Mouse (Mus musculus) large intestine, adult 2 months (tissue): Measurements from ENCODE around the gene Dock1. TPM values are rescaled to one million over a fixed set of nuclear protein-coding genes. Genes with fewer than 3 reads are reported as not detected.

Experiments
- DNase-seq: peaks from one replicate; pipeline ENCODE4 v3.0.0-alpha.2; 2012; ENCODE audit warnings: low read depth, low spot score
- WGBS: fragments of 180-500 bp; shearing (Covaris S2); methylation state at CpG from one replicate; pipeline ENCODE4 v1.1.7; 2018; 5-methylcytosine and 5-hydroxymethylcytosine counted together
- polyA plus RNA-seq: library from polyadenylated mRNA; depleted of rRNA; stranded (reverse); fragments of >200 nt; gene quantifications from 2 replicates; pipeline ENCODE4 v1.2.3, GENCODE M21; 2012; rRNA removed

Gene Dock1
- polyA plus RNA-seq = 8.8 and 9.2 TPM in 2 replicates

DNA sequence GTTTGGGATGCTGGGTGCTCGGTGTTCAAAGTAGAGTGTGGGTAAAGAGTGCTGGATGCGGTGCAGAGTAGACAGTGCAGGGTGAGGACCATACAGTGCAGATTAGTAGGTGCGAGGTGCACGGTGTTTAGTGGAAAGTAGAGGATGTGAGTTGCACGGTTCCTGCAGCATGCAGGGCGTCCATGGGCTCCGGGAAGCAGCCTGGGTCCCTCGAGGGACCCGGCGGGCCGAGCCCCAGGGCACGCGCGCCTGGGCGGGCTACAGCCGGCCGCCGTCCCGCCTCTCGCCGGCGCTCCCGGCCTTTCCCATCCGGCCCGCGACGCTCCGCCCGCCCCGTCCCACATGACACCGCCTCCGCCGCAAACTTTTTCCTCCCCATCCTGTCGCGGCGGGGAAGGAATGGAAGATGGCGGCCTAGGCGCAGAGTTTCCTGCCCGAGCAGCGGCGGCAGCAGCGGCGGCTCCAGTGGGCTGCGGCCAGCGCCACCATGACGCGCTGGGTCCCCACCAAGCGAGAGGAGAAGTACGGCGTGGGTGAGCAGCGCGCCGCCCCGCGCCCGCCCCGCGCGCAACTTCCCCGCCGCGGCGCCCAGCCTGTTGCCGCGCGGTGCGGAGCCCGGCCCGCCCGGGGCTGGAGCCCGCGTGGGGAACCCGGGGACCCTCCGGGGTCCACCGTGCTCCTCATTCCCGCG, at the start of gene Dock1:
TSS of gene Dock1 (plus strand) at position 343 of the 691 bp plus-strand sequence.
- no peak for DNase-seq
- 2% methylated on average over 76 of the region's 77 CpGs for WGBS

DNA sequence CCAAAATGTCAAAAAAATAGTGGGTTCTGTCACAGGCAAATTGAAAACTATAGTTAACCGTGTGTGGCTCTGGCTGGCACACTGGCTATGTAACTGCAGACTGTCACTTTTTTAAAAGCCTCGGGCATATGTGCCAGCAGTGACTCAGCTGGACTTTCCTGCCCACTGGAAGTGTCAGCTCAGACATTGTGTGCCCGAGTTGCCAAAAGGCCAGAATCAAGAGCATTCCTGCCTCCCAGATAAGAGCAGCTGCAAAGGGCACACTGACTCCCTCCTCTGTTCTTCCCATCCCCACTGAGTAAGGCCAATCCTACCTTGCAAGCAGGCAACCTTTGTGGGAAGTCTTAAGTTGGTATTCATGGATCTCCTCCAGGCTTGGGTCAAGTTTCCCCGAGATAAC, 42.5 kb upstream of the Dock1 start:
- DNase-seq = no peak
- WGBS = 78% methylated on average over 4 of the region's 4 CpGs

- no peak for DNase-seq
- WGBS = 68% methylated on average over 8 of the region's 8 CpGs
These were observed 20.1 kb upstream of the Dock1 start for GRCm38 (mm10) chr7:134650246-134650830.

GRCm38 (mm10) chr7:134651071-134651470, 19.4 kb upstream of the Dock1 start:
- 53% methylated on average over 3 of the region's 3 CpGs for WGBS
- no peak for DNase-seq

- WGBS = 8% methylated on average over 2 of the region's 2 CpGs
- DNase-seq = no peak
These were observed 7.2 kb upstream of the Dock1 start for GRCm38 (mm10) chr7:134663241-134663640.

GRCm38 (mm10) chr7:134665642-134666282, 4.7 kb upstream of the Dock1 start:
- WGBS = 33% methylated on average over 5 of the region's 5 CpGs
- DNase-seq = no peak

- DNase-seq = no peak
- WGBS = 89% methylated on average over 4 of the region's 4 CpGs
These were observed 3.2 kb upstream of the Dock1 start for GRCm38 (mm10) chr7:134667271-134667702.

DNA sequence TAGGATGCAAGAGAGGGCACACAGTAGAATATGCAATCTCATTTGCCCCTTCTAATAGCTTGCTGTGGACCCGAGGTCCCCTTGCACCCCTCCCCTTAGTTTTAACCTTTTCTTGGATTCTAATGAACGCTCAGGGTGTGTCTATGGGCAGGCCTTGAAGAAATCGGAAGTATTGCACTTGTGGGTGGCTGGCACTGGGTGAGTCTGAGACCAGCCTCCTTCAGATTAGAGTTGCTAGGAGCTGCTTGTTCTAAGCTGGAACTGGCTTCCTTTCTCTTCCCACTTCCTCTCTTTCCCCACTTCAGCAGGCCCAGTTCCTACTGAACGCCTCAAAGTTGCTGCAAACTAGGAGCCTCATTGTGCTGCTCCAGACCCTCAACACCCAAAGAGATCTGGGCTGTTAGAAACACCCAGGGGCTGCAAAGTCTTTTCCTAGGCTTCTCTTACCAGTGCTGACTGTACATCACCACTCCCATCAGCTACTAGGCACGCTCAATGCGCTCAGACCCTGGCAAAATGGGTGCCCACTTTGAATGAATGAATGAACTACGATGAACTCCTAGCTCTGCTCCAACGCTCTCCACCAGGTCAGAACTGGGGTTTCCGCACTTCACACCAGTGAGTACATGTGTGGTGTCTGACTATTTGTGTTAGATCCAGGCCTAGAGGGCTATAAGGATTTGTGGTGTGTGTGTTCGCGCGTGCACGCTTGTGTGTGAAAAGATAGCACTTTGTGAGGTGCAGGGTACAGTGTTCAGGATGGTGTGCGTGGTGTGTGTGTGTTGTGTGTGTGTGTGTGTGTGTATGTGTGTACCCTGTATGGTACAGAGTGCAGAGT, 761 bp upstream of the Dock1 start:
- DNase-seq = no peak
- 82% methylated on average over 14 of the region's 14 CpGs for WGBS

DNA sequence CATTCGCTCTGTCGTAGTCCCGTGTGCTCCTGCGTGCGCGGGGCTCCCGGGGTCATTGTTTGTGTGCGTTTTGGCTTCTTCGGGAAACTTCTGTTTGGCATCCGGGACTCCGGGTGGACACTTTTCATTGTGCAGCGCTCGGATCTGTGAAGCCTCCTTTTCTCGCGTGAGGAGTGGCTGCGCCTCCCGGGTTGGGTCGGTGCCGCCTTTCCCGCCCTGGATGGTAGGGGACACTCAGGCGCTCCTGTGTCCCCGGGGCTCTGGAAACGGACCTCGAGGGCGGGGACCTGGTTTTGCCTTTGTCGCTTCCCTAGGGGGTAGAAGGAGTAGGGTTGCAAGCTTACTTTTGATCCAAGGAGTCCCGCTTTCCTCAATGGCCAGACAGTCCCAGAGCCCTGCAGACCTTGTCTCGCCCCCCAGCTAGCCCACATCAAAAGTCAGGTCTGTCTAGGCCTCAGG, 578 bp downstream of the Dock1 start:
- WGBS = 3% methylated on average over 28 of the region's 28 CpGs
- no peak for DNase-seq

- 12% methylated on average over 7 of the region's 7 CpGs for WGBS
- no peak for DNase-seq
These were observed 1.0 kb downstream of the Dock1 start for GRCm38 (mm10) chr7:134671467-134671901.

GRCm38 (mm10) chr7:134673135-134673534, 2.7 kb downstream of the Dock1 start:
- DNase-seq = no peak
- WGBS = 69% methylated on average over 5 of the region's 5 CpGs

DNA sequence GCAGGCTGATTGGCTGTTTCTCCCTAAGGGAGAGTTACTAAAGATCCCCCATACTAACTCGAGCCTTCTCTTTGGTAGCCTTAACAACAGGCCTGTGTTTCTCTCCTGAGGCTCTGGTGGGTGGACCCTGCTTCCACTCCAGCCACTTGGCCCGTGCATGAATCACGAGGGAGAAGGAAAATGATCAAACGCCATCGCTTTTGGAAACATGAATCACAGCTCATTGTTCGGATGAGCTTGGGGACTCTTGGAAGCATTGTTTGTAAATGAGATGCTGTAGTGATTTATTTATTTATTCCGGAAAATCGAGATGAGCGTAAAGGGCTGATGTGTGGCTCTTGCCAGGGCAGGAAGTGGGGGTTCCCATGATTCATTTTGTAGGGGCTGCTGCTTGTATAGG, 3.5 kb downstream of the Dock1 start:
- WGBS = 76% methylated on average over 9 of the region's 9 CpGs
- DNase-seq = no peak

- 51% methylated on average over 4 of the region's 4 CpGs for WGBS
- no peak for DNase-seq
These were observed 7.4 kb downstream of the Dock1 start for GRCm38 (mm10) chr7:134677852-134678251.

GRCm38 (mm10) chr7:134679314-134680158, 9.1 kb downstream of the Dock1 start:
- WGBS = 31% methylated on average over 13 of the region's 13 CpGs
- DNase-seq = no peak

GRCm38 (mm10) chr7:134680161-134680560, 9.7 kb downstream of the Dock1 start:
- no peak for DNase-seq
- WGBS = 34% methylated on average over 2 of the region's 2 CpGs

GRCm38 (mm10) chr7:134681729-134682527, 11.5 kb downstream of the Dock1 start:
- no peak for DNase-seq
- 81% methylated on average over 12 of the region's 12 CpGs for WGBS

DNA sequence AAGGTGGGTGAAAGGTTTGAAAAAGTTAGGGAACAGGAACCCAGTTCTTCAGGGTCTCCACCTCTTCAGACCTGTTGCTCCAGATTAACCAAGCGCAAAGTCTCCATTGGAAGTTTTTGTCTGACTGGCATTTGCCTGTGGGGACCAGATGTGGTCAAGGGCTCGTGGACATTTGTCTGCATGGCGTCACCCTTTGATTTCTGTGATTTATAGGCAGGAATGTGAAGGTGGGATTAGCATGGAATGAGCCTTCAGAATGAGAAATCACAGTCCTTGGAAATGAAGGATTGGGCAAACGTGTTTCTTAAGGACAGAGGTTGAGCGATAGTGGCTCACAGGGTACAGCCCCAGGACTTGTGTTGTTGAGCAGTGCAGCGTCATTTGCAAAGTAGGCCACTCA, 17.9 kb downstream of the Dock1 start:
- WGBS = 92% methylated on average over 6 of the region's 6 CpGs

GRCm38 (mm10) chr7:134690118-134690517, 19.7 kb downstream of the Dock1 start:
- no peak for DNase-seq
- 31% methylated on average over 5 of the region's 5 CpGs for WGBS

More for the DNA sequence above, 17.9 kb downstream of the Dock1 start:
- no peak for DNase-seq
